Mouse (Mus musculus) ES-E14 (cell line): ENCODE data around the gene Adcy7.

Experiments
- CHD2 ChIP-seq: IDR thresholded peaks from 2 replicates; pipeline ENCODE4 v1.6.1; 2014; ENCODE audit warnings: mild to moderate bottlenecking, low read depth, low read length, inconsistent platforms
- HCFC1 ChIP-seq: IDR thresholded peaks from 2 replicates; pipeline ENCODE4 v1.6.1; 2012; ENCODE audit warnings: low read length, inconsistent platforms, borderline replicate concordance; ENCODE audit not compliant: insufficient read depth
- ZNF384 ChIP-seq: IDR thresholded peaks from 2 replicates; pipeline ENCODE4 v1.6.1; 2012; ENCODE audit warnings: low read depth, low read length, inconsistent platforms

GRCm38 (mm10) chr8:88361708-88362428, 89.7 kb downstream of the Adcy7 start, which contains the start of gene Brd7:
- TF ChIP-seq ZNF384, result no peak
- TF ChIP-seq HCFC1, result no peak; the same call in 1 of the 2 replicates
- TF ChIP-seq CHD2, result no peak
